Mouse (Mus musculus) large intestine, adult 2 months (tissue): ENCODE data around the gene Dnal4. TPM values are rescaled to one million over a fixed set of nuclear protein-coding genes. Genes with fewer than 3 reads are reported as not detected.
A peak's percentile ranks its signal among the peaks of the same experiment; 100 is the strongest.

Experiments
- DNase-seq: peaks from one replicate; pipeline ENCODE4 v3.0.0-alpha.2; 2012; ENCODE audit warnings: low read depth, low spot score
- WGBS: fragments of 180-500 bp; shearing (Covaris S2); methylation state at CpG from one replicate; pipeline ENCODE4 v1.1.7; 2018; 5-methylcytosine and 5-hydroxymethylcytosine counted together
- polyA plus RNA-seq: library from polyadenylated mRNA; depleted of rRNA; stranded (reverse); fragments of >200 nt; gene quantifications from 2 replicates; pipeline ENCODE4 v1.2.3, GENCODE M21; 2012

Dnal4 gene
- polyA plus RNA-seq, 1 experiment = 21.3 TPM

GRCm38 (mm10) chr15:79766168-79766567 is 11.5 kb downstream of the Dnal4 start:
- WGBS = 80% methylated on average over 10 of the region's 10 CpGs
- no peak for DNase-seq

GRCm38 (mm10) chr15:79765361-79765760 is 12.3 kb downstream of the Dnal4 start:
- DNase-seq = peak; percentile 73

GRCm38 (mm10) chr15:79764539-79765267 is 12.9 kb downstream of the Dnal4 start:
- no peak for DNase-seq
- WGBS = 79% methylated on average over 11 of the region's 11 CpGs

More at GRCm38 (mm10) chr15:79765361-79765760, 12.3 kb downstream of the Dnal4 start:
- WGBS = 18% methylated on average over 2 of the region's 2 CpGs

DNA sequence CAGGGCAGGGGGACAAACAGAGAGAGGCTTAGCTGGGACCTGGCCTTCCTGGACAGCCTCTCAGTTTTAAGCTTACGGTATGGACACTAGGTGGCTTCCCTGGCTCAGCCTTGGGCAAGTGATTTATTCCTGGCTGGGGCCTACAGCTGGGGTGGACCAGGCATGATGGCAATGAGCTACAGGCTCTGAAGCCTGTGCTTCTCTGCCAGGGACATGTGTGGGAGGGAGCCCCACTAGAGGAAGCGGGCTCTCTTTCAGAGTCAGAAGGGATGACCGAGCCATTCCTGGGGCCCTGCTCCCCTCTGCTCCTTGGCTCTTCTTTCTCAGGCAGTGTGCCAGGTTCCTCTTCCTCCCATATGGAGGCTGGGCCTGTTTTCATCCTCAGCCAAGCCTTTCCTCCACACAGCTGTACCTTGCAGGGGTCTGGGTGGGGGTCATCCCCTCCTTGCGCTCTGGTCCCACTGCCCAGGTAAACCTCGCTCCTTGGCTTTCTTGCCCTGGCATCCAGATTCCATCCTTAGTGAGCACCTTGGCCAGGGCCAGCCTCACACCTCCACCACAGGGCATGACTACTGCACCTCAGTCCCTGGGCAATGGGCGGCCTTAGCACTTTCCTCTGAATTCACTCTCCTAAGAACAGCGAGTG is 13.9 kb downstream of the Dnal4 start:
- no peak for DNase-seq
- 93% methylated on average over 7 of the region's 7 CpGs for WGBS

DNA sequence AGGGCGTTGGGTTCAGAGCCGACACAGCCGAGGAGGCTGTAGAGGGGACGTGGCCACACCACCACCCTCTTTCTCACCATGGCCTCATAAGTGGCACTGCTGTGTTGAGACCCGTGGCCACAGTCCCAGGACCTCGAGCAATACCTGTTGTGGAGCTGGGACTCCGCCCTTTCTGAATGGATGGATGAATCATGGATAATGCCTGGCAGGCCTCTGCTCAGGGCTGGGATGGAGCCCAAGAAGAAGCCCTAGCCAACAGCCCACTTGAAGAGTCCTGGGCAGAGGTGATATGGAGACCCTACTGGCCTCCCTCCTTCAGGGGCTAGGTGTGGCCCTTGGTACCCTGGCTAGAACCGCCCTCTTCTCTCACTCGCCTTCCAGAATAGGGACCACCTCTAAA is 14.6 kb downstream of the Dnal4 start:
- 87% methylated on average over 9 of the region's 9 CpGs for WGBS

DNA sequence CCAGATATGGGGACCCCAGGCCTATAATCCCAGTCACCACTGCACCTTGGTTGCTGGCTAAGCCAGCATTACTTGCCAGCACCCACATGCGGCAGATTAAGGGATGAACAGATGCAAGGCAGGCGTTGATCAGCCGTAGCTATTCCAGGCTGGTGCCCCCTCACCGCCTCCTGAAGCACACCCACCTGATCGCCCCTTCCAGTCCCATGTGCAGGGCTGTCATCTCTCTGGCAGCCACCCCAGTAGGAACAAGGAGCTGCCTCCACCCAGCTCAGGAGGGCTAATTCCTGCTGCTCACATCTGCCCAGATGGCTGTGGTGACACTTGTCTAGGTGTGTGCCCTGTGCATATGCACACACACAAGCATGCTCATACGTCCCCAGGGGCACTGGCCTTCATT is 16.7 kb downstream of the Dnal4 start:
- WGBS = 91% methylated on average over 6 of the region's 6 CpGs
- DNase-seq = no peak

More for the DNA sequence above, 14.6 kb downstream of the Dnal4 start:
- DNase-seq = no peak

- no peak for DNase-seq
- WGBS = 94% methylated on average over 3 of the region's 3 CpGs
These were observed 20.5 kb downstream of the Dnal4 start for GRCm38 (mm10) chr15:79757118-79757517.

GRCm38 (mm10) chr15:79755977-79756625 is 21.5 kb downstream of the Dnal4 start:
- DNase-seq = no peak
- 77% methylated on average over 8 of the region's 8 CpGs for WGBS

- no peak for DNase-seq
- WGBS = 72% methylated on average over 4 of the region's 4 CpGs
These were observed 22.5 kb downstream of the Dnal4 start for GRCm38 (mm10) chr15:79755176-79755575.

GRCm38 (mm10) chr15:79753873-79754272 is 23.8 kb downstream of the Dnal4 start:
- DNase-seq = no peak
- WGBS = 72% methylated on average over 4 of the region's 4 CpGs

- DNase-seq = no peak
- WGBS = 97% methylated on average over 3 of the region's 3 CpGs
These were observed 24.3 kb downstream of the Dnal4 start for GRCm38 (mm10) chr15:79753420-79753752.

DNA sequence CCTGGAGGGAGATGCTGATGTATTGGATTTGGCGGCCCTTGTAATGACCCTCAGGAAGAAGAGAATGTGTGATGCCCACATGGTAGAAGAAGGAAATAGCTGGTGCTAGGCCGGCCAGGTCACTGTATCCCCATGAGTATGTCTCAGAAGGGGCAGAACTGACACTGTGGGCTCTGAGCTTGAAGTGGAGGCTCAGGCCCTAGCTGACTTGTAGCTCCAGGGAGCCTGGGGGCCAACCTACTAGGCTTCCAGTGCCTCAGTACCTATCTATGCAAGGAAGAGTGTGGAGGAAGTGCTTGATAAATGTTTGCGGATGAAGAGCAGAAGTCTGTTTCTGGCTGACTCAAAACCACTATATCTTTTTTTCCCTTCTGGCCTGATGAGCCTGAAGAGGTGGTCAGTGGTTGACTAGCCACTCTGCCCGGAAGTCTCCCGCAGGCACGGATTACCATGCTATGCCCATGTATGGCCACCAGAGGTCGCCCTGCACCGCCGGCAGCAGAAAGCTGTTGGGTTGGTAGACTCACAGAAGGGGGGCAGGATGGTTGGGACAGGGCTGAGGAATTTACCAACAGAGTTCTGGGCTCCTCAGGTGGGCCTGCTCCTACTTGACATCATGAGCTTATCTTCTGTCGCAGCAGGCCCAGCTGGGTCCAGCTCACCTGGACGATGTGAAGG is 24.8 kb downstream of the Dnal4 start:
- DNase-seq = peak; percentile 11
- WGBS = 23% methylated on average over 11 of the region's 11 CpGs

- DNase-seq = no peak
- 82% methylated on average over 17 of the region's 17 CpGs for WGBS
These were observed 25.9 kb downstream of the Dnal4 start for GRCm38 (mm10) chr15:79751772-79752171.

DNA sequence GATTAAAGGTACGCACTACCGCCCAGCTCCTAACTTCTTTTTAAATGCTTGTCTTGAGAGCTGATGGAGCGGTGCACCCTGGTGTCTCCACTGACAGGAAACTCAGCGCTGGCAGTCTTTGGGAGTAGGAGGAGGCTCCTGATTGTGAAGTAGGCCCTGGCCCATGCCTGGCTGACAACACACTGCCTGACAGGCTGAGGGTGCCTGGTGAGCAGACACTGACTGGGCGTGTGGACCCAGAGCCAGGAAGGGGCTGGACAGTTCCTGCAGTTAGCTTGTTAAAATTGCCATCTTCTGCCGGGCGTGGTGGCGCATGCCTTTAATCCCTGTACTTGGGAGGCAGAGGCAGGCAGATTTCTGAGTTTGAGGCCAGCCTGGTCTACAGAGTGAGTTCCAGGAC is 27.4 kb downstream of the Dnal4 start:
- WGBS = 84% methylated on average over 8 of the region's 8 CpGs

DNA sequence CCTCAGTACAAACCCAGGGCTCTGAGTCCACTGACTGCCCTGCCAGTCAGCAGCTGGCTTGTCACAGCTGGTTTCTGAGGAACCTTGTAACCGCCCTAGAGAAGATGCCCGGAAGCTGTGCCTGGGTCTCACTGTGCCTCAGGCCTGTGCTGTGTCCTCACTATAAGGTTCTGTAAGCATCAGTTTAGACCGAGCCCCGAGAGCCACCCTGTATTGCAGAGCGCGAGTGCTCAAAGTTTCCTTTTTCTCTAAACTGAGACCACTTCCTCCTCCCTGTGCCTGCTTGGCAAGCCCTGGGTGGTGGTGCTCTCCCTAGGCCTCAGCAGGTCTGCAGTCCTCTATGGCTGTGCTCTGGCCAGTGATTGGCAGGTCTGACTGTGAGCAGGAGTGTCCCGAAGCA is 28.5 kb downstream of the Dnal4 start:
- no peak for DNase-seq
- 87% methylated on average over 7 of the region's 7 CpGs for WGBS

More for the DNA sequence above, 27.4 kb downstream of the Dnal4 start:
- no peak for DNase-seq

GRCm38 (mm10) chr15:79747998-79748397 is 29.7 kb downstream of the Dnal4 start:
- WGBS = 95% methylated on average over 11 of the region's 11 CpGs
- DNase-seq = no peak

GRCm38 (mm10) chr15:79745883-79746282 is 31.8 kb downstream of the Dnal4 start:
- WGBS = 88% methylated on average over 5 of the region's 5 CpGs
- DNase-seq = no peak

- 36% methylated on average over 10 of the region's 10 CpGs for WGBS
- peak; percentile 61 for DNase-seq
These were observed 32.3 kb downstream of the Dnal4 start for GRCm38 (mm10) chr15:79745312-79745711.

DNA sequence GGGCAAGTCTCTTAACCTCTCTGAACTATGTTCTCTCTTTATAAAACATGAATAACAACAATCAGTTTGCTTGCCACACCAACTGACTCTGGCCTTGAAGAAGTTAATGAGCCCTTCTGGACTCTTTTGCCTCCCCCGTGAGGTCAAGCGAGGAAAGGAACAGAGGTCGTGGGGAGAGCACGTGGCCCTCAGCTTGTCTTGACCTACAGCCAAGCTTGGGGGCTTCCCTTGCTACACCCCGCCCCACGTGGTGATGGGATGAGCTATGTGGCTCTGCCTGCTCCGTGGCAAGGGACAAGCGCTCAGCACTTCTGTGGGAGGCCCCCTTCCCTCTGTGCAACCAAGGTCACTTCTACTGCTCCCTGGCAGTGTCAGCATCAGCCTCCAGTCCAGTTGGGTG is 32.9 kb downstream of the Dnal4 start:
- WGBS = 58% methylated on average over 8 of the region's 8 CpGs
- DNase-seq = peak; percentile 21

DNA sequence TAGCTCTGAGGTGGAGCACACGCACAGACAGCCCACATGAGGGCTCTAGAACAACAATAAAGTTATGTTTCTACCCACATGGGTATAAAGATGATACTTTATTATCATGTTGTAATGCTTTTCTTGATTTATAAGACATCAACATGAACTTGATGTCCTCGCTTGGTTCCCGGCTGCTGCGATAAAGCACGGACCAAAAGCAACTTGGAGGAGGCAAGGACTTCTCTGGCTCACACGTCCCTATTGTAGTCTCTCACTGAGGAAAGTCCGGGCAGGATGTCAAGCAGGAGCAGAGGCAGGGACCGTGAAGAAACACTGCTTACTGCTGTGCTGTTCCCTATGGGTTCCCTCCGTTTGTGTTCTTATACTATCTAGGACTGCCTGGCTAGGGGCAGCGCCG is 33.6 kb downstream of the Dnal4 start:
- WGBS = 89% methylated on average over 11 of the region's 11 CpGs
- DNase-seq = no peak
